Mouse (Mus musculus) cerebellum, adult 9-10 months (tissue): Measurements from ENCODE around the gene Rbfox3.

Experiments used
- DNase-seq: peaks from one replicate; pipeline ENCODE4 v3.0.0; 2022

Rbfox3 gene

DNA sequence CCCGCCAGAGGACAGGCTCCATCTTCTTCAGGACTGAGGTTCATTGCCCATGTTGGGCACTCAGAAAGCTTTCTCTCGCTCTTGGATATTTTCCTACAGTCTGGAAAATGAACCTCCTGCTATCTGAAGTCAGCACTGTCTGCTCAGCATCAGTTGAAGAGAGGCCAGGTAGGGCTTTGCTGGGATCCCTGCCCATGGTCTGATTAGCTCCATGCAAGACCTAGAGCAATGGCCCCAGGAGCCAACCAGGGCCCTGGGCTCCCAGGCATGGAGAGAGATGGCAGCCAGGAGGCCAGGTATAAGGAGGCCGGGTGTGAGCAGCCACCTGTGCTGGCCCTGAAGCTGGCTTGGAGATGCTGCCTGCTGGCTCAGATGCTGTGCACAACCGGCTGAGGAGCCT, 198.6 kb downstream of the Rbfox3 start:
- DNase-seq = peak; percentile 89

DNA sequence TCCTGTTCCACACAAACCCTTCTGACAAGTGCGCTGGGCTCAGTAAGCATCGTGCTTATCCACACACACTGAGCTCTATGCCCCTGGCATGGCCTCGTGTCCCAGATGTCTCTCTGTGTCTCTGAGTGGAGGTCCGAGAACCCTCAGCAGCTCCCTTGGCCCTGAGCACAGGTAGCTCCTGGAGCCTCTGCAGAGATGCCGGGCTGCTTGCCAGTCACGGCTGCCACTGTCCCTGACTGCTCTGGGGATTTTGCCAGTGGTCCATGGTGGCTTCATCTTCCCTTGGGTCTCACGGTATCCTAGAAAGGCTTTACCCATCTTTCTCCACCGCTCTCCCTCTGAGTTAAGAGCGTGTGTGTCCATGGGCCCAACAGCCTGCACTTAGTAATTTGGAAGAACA, 199.3 kb downstream of the Rbfox3 start:
- DNase-seq = peak; percentile 52

DNA sequence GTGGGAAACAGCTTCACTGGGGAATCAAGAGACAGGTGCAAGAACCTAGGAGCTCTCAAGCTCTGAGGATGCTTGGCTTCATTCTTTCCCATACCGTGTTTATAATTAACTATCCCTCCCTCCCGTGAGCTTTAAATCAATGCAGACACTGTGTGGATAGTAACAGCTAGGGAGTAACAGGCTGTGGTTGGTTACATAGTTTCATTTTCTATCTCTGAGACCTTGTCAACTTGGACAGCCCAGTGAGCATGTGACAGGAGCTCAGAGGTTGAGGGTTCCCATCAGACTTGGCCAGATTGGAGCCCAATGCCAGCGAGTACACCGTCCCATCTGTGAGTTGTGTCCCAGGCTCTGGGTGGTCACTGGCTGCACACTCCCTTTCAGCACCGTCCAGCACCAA, 201.4 kb downstream of the Rbfox3 start:
- no peak for DNase-seq

DNA sequence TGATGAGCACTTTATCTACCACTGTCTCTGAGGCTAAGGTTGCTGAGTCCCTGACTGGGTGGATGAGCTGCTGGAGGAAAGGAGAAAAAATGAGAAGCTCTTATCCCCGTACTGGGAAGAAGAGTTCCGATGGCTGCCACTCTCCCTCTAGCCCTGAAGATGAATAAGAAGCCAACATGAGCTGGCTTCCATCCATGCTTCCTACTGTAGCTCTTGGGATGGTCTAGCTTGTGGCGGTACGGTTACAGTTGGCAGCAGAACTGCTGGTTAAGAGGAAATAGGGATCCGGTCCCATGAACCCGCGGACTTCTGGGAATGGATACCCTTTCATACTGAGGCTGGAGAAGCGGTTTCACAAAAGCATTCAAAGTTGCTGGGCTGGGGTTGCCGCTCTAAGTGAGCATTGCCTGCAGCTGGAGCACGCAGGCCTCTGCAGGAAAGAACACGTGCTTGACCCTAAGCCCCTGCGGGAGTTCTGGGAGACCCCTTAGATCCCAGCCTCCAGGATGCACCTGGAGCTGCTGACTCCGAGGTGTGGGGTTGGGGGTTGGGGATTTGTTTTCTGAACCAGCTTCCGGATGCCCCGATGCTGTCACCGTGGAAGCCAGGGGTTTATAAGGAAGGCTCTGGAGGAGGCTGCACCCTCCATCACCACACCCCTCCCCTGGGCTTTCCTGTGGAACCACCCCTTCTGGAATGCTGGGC, 215.0 kb downstream of the Rbfox3 start:
- no peak for DNase-seq

- no peak for DNase-seq
Observed at GRCm38 (mm10) chr11:118693276-118693675, 218.1 kb downstream of the Rbfox3 start.

GRCm38 (mm10) chr11:118690262-118690661, 221.1 kb downstream of the Rbfox3 start:
- peak; percentile 64 for DNase-seq

- DNase-seq = no peak
Observed at GRCm38 (mm10) chr11:118685397-118685796, 226.0 kb downstream of the Rbfox3 start.

- DNase-seq = peak; percentile 45
Observed at GRCm38 (mm10) chr11:118684665-118685064, 226.7 kb downstream of the Rbfox3 start.

GRCm38 (mm10) chr11:118680699-118681098, 230.7 kb downstream of the Rbfox3 start:
- peak; percentile 62 for DNase-seq

- DNase-seq = no peak
Observed at GRCm38 (mm10) chr11:118679736-118680410, 231.5 kb downstream of the Rbfox3 start.

GRCm38 (mm10) chr11:118678515-118679104, 232.8 kb downstream of the Rbfox3 start:
- DNase-seq = no peak

- DNase-seq = no peak
Observed at GRCm38 (mm10) chr11:118677277-118677676, 234.1 kb downstream of the Rbfox3 start.

DNA sequence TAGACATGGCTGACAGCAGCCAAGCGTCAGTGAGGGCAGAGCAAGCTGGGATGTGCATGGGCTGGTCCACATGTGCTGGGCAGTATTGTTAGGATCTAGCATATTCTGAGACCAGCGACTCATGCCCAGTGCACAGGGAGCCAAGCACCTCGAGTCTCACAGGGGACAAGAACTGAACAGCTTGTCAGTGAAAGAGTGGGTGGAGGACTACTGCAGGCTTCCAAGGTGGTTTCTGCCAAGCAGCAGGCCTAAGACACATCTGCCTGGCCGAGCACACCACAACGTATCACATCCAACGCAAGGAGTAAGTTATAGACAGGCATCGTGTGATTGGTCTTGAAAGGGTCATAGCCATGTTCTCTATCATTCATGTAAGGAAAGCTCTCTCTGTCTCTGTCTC, 235.0 kb downstream of the Rbfox3 start:
- no peak for DNase-seq

- DNase-seq = no peak
Observed at GRCm38 (mm10) chr11:118671958-118672357, 239.4 kb downstream of the Rbfox3 start.

- no peak for DNase-seq
Observed at GRCm38 (mm10) chr11:118671216-118671615, 240.2 kb downstream of the Rbfox3 start.

DNA sequence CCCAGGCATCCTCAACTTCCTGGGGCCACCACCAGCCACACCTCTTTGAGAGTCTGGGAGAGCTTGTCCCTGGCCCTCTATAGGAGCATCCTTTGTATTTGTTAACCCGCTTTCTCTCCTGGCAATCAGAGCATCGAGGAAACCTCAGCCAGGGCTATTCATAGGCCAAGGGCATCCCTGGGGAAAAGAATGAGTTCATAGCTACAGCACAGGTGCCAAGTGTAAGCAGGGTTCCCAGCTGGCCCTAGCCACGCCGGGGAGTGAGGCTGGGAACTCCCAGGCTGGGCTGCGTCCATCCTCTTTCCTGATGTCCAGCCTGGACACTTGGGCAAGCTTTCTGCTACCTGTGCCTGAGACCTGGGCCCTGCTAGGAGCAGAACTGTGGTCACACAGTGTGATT, 241.6 kb downstream of the Rbfox3 start:
- peak; percentile 90 for DNase-seq

GRCm38 (mm10) chr11:118668351-118668750, 243.0 kb downstream of the Rbfox3 start:
- DNase-seq = no peak

DNA sequence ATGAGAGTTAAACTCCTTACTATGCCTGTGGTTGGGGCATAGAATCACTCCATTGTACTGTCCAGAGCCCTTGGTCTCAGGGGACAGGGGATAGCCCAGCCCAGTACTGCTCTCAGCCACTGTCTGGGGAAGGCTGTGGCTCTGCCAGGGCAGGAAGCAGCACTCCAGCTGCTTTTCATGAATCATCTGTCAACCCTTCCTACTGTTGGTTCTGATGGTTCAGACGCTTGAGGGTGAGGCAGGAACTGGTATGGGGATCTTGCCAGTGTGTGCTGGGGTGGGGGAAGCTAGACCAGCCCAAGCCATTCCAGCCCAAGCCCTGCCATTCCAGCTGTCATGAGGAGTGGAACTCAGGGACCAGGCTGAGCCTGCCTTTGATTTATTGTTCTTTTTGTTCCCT, 243.5 kb downstream of the Rbfox3 start:
- DNase-seq = no peak

- no peak for DNase-seq
Observed at GRCm38 (mm10) chr11:118666172-118666571, 245.2 kb downstream of the Rbfox3 start.

DNA sequence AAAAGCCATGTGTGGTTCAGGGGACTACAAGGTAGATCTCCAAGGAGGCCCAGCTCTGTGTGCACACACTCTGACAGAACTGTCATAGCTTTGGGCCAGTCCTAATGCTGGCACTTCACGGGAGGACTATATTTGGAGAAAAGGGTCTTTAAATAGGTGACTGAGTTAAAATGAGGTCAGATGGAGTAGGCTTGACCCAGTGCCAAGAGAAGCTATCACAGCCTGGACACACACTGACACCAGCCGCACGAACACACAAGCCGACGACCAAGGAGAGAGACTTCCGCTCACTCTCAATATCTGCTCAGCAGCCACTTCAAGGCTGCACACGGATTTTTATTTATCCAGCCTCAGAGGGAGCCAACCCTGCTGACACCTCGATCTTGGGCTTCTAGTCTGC, 248.1 kb downstream of the Rbfox3 start:
- DNase-seq = peak; percentile 73

- DNase-seq = no peak
Observed at GRCm38 (mm10) chr11:118659305-118659704, 252.1 kb downstream of the Rbfox3 start.

DNA sequence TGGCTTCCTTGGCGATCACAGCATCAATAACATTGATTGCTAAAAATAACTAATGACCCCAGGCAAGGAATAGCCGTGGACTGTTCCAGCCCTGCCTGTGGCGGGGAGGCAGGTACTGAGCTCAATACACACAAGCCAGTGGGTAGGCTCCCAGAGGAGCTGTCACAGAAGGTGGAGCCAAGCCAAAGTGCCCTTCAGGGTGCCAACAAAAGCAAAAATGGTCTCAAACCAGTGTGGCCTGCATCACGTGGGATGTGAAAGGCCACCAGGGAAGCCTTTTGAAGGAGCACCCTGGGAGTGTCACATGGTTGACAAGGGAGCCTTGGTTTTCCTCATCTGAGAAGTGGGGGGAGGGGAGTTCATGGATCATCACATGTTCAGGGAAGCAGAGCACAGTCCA, 255.6 kb downstream of the Rbfox3 start:
- DNase-seq = no peak

- DNase-seq = no peak
Observed at GRCm38 (mm10) chr11:118653521-118654318, 257.7 kb downstream of the Rbfox3 start.
